Mouse (Mus musculus) limb, embryonic 14.5 days (tissue): ENCODE data around the gene Ccdc175. TPM values are rescaled to one million over a fixed set of nuclear protein-coding genes. Genes with fewer than 3 reads are reported as not detected.

Source experiments
- ATAC-seq: fragments of 200-750 bp; cut with Nextera tagmentation; 2 replicates; pipeline ENCODE4 v1.8.0; 2017; ENCODE audit warnings: low read depth, moderate number of reproducible peaks, moderate TSS enrichment; ENCODE audit not compliant: low FRiP score
- DNase-seq: peaks from one replicate; pipeline ENCODE4 v3.0.0-alpha.2; 2015; ENCODE audit warnings: low spot score
- H3K27ac ChIP-seq: fragments of 300-500 bp; sonication (generic); replicated peaks from 2 replicates; pipeline ENCODE4 v1.5.1; 2014; ENCODE audit warnings: low read depth, mild to moderate bottlenecking, low read length, moderate library complexity, mixed read lengths
- H3K27me3 ChIP-seq: fragments of 300-500 bp; sonication (generic); 2 replicates; pipeline ENCODE4 v1.6.1; 2014; ENCODE audit warnings: low read length, mixed read lengths; ENCODE audit not compliant: control insufficient read depth, insufficient read depth
- H3K36me3 ChIP-seq: fragments of 300-500 bp; sonication (generic); 2 replicates; pipeline ENCODE4 v1.6.1; 2014; ENCODE audit warnings: mild to moderate bottlenecking, low read length, moderate library complexity, mixed read lengths; ENCODE audit not compliant: control insufficient read depth, insufficient read depth
- H3K4me1 ChIP-seq: fragments of 300-500 bp; sonication (generic); 2 replicates; pipeline ENCODE4 v1.6.1; 2014; ENCODE audit warnings: antibody characterized with exemption, low read length, mixed read lengths; ENCODE audit not compliant: control insufficient read depth, insufficient read depth
- H3K4me2 ChIP-seq: fragments of 300-500 bp; sonication (generic); replicated peaks from 2 replicates; pipeline ENCODE4 v1.6.1; 2014; ENCODE audit warnings: low read depth, mild to moderate bottlenecking, low read length, moderate library complexity; ENCODE audit not compliant: severe bottlenecking
- H3K4me3 ChIP-seq: fragments of 300-500 bp; sonication (generic); replicated peaks from 2 replicates; pipeline ENCODE4 v1.5.1; 2014; ENCODE audit warnings: low read length
- H3K9ac ChIP-seq: fragments of 300-500 bp; sonication (generic); 2 replicates; pipeline ENCODE4 v1.6.1; 2014; ENCODE audit warnings: mild to moderate bottlenecking, low read depth, low read length, moderate library complexity; ENCODE audit not compliant: severe bottlenecking
- H3K9me3 ChIP-seq: fragments of 300-500 bp; sonication (generic); 2 replicates; pipeline ENCODE4 v1.6.1; 2016; ENCODE audit warnings: low read length; ENCODE audit not compliant: control insufficient read depth
- POLR2A ChIP-seq: fragments of 200-500 bp; IDR thresholded peaks from 2 replicates; pipeline ENCODE4 v1.8.0; 2012; ENCODE audit warnings: inconsistent platforms, mild to moderate bottlenecking, moderate library complexity, borderline replicate concordance; ENCODE audit not compliant: insufficient read depth, insufficient read length; ENCODE audit errors: extremely low read depth
- WGBS: fragments of 180-500 bp; shearing (Covaris S2); extraction: QIAGEN DNeasy Blood & Tissue Kit; methylation state at CpG from one replicate; pipeline ENCODE4 v1.1.7; 2014; 5-methylcytosine and 5-hydroxymethylcytosine counted together
- polyA plus RNA-seq, 2 experiments: library from polyadenylated mRNA; depleted of rRNA in 1 of 2; stranded (reverse) in 1 of 2; unstranded in 1 of 2; fragments of >200 nt; fragmentation: Nextera tagmentation in 1 of 2; extraction: Ambion mirVana in 1 of 2; gene quantifications; 2 replicates each; pipeline versions ENCODE4 v1.2.1 to v1.2.3; 2012 to 2014

Ccdc175 gene
- polyA plus RNA-seq, 2 experiments: not detected

DNA sequence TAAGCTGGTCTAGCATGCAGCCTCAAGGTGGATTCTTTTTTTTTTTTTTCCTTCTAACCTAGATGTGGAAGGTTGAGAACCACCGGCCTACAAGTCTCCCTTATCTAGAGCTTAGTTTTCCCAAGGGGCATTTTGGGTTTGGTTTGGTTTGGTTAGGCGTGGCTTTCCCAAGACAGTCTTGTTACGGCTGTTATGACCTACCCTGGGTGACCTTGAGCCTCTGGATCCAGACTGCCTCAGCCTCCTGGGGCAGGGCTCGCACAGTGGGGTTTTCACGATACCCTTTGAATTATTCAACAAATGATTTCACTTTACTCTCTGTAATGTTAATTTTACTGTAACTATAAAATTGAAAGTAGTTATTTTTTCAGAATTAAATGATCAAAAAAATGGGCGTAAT, 82.1 kb downstream of the Ccdc175 start:
- H3K4me1 ChIP-seq: no peaks in the 10 kb centered on the region; the same call in 1 of the 2 replicates
- H3K27ac ChIP-seq: no peak overlapping the region
- H3K4me3 ChIP-seq: no peak overlapping the region
- no peak for ATAC-seq
- no peak overlapping the region for H3K4me2 ChIP-seq
- DNase-seq: no peak
- 79% methylated on average over 6 of the region's 6 CpGs for WGBS
- H3K27me3 ChIP-seq: no peaks in the 10 kb centered on the region
- H3K9ac ChIP-seq: no peak overlapping the region
- peaks cover 25% of the 10 kb centered on the region for H3K36me3 ChIP-seq
- H3K9me3 ChIP-seq: no peaks in the 10 kb centered on the region
- TF ChIP-seq POLR2A: no peak

DNA sequence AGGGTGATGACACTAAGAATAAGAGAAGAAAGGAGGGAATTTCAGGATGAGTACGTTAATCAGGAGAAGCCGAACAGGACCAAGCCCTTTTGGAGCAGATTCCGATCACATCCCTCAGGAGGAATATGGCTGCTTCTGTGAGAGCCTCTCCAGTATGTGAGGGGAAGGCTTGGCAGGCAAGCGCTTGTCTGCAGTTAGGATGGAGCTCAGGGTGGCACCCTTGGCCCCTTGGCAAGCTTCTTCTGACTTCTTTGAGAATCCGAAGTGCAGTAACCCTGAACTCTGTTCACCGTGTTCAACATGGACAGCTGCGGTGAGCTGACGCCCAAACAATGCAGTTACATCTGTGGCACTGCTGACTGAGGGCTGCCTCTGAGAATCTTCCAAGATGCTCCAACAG, 87.9 kb downstream of the Ccdc175 start:
- no peak for DNase-seq
- 96% methylated on average over 8 of the region's 8 CpGs for WGBS
- TF ChIP-seq POLR2A: no peak

DNA sequence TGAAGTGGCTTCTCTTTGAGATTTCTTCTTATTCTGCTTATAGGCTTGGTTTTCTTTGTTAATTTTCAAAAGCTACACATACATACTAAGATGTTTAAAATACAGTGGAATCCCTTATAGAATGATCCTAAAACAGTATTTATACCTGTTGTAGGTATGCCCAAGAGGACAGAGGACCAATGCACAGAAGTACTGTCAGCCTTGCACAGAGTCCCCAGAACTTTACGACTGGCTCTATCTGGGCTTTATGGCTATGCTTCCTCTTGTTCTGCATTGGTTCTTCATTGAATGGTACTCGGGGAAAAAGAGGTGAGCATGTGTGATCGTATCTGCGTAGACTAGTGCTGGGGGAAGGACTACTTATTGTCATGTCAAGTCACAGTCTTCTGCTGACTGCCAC, 95.0 kb downstream of the Ccdc175 start:
- Histone ChIP-seq H3K27me3 (no peaks in the 10 kb centered on the region), H3K4me3 (no peak overlapping the region), H3K4me2 (no peak overlapping the region), H3K9me3 (no peaks in the 10 kb centered on the region), H3K4me1 (peaks cover 8% of the 10 kb centered on the region), H3K27ac (no peak overlapping the region), H3K36me3 (peaks cover 40% of the 10 kb centered on the region), H3K9ac (no peak overlapping the region)
- WGBS: 91% methylated on average over 4 of the region's 4 CpGs
- no peak for ATAC-seq
- no peak for DNase-seq
- no peak for TF ChIP-seq POLR2A

More for the DNA sequence above, 87.9 kb downstream of the Ccdc175 start:
- no peaks in the 10 kb centered on the region for H3K27me3 ChIP-seq
- H3K4me3 ChIP-seq: no peak overlapping the region
- H3K27ac ChIP-seq: no peak overlapping the region
- no peaks in the 10 kb centered on the region for H3K4me1 ChIP-seq
- no peak overlapping the region for H3K9ac ChIP-seq
- H3K4me2 ChIP-seq: no peak overlapping the region
- ATAC-seq: no peak
- H3K36me3 ChIP-seq: peaks cover 78% of the 10 kb centered on the region
- no peaks in the 10 kb centered on the region for H3K9me3 ChIP-seq

DNA sequence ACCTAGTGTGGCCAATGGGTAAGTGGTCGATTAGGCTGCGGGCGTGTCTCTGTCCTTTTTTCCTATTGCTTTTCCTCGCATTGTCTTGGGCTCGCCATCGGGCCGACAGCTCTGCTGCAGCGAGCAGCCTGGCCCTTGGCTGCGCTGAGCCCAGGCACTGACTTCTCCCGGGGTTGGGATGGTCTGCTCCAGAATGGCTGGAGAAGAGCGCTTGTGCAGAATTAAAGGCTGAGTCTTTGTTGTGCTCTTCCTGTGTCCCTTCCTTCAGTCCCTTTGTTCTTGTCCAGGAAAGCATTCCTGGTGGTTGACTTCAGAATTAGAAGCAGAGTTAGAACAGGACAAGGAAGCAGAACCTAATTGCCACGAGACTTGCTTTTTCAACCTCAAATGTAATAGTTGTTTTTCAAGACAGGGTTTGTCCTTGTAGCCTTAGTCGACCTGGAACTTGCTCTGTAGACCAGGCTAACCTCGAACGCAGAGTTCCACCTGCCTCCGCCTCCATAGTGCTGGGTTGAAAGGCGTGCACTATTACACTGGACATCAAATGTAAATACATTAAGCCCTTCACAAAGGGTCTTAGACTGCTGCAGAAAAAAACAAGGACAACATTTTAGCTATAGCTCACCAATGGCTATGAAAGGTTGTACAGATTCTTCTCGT, 98.5 kb downstream of the Ccdc175 start:
- H3K27me3 ChIP-seq: no peaks in the 10 kb centered on the region
- H3K4me1 ChIP-seq: peaks cover 18% of the 10 kb centered on the region
- 2% methylated on average over 18 of the region's 18 CpGs for WGBS
- peak overlapping the region; percentile 92 for H3K27ac ChIP-seq
- H3K4me3 ChIP-seq: peak overlapping the region; percentile 76
- no peaks in the 10 kb centered on the region for H3K9me3 ChIP-seq
- H3K36me3 ChIP-seq: peaks cover 7% of the 10 kb centered on the region
- TF ChIP-seq POLR2A: peak; percentile 72; the same call in 1 of the 2 replicates
- DNase-seq (no peak), ATAC-seq (no peak; the same call in 1 of the 2 replicates)
- peak overlapping the region; percentile 66 for H3K4me2 ChIP-seq
- H3K9ac ChIP-seq: peak overlapping the region; percentile 79

DNA sequence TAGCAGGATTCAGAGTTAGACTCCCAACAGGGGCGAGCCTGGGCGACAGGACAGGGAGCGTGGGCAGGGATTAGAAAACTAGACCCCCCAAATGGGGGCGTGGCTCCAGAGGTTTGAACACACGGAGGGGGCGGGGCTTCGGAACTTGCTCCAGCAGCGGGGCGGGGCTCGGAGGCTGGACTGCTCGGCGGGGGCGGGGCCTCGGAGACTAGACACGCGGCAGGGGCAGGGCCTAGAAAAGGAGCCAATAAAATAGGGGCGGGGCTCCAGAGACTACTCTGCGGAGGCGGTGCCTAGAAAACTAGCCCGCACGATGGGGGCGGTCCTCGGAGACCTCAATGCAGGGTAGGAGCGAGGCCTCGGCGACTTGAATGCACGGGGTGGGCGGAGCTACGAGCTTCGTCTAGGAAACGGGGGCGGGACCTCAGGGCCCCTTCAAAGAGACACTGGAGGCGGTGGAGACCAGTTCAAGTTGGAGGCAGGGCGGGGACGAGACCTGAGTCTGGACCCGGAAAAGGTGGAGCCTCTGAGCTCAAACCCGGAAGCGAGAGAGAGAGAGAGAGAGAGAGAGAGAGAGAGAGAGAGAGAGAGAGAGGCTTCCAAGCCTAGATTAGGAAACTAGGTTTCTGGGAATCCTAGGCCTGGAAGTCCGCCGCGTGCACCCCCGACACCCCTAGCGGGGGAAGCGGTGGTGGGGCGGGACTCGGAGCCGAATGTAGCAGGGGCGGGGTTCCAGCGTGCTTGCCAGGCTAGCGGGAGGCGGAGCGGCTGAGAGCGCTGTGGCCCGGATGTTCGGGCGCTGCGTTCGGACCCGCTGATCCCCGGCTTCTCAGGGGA, 99.3 kb downstream of the Ccdc175 start, which contains the start of the genes L3hypdh and Jkamp:
Gene L3hypdh (minus strand): TSS at position 111 of the 837 bp plus-strand sequence.
Gene Jkamp (plus strand): TSS at position 261 of the 837 bp plus-strand sequence.
- Histone ChIP-seq H3K4me1 (peaks cover 18% of the 10 kb centered on the region), H3K27ac (peak within 1 kb of the TSS; percentile 92), H3K4me2 (peak within 1 kb of the TSS; percentile 93), H3K9me3 (no peaks in the 10 kb centered on the region), H3K27me3 (no peaks in the 10 kb centered on the region), H3K9ac (peak within 1 kb of the TSS; percentile 79), H3K4me3 (peak within 1 kb of the TSS; percentile 76), H3K36me3 (peaks cover 3% of the 10 kb centered on the region; the same call in 1 of the 2 replicates)
- ATAC-seq (peak; percentile 93), DNase-seq (peak; percentile 100)
- TF ChIP-seq POLR2A: 0 out of 2 replicates have a peak, but pooled peaks have one; percentile 38
- WGBS: 1% methylated on average over 48 of the region's 60 CpGs
